Mouse (Mus musculus) heart, embryonic 15.5 days (tissue): Measurements from ENCODE around the gene Slc6a16. TPM values are rescaled to one million over a fixed set of nuclear protein-coding genes. Genes with fewer than 3 reads are reported as not detected.
A peak's percentile ranks its signal among the peaks of the same experiment; 100 is the strongest.

Experiments
- ATAC-seq: fragments of 200-750 bp; cut with Nextera tagmentation; replicated peaks from 2 replicates; pipeline ENCODE4 v1.8.0; 2017; ENCODE audit warnings: low read depth, moderate TSS enrichment; ENCODE audit not compliant: insufficient number of reproducible peaks, insufficient read depth, low FRiP score
- H3K27ac ChIP-seq: fragments of 300-500 bp; sonication (generic); 2 replicates; pipeline ENCODE4 v1.5.1; 2015; ENCODE audit warnings: mild to moderate bottlenecking, inconsistent platforms
- H3K27me3 ChIP-seq: fragments of 300-500 bp; sonication (generic); 2 replicates; pipeline ENCODE4 v1.6.1; 2015; ENCODE audit warnings: inconsistent platforms
- H3K36me3 ChIP-seq: fragments of 300-500 bp; sonication (generic); 2 replicates; pipeline ENCODE4 v1.6.1; 2015; ENCODE audit warnings: mild to moderate bottlenecking, inconsistent platforms
- H3K4me1 ChIP-seq: fragments of 300-500 bp; sonication (generic); replicated peaks from 2 replicates; pipeline ENCODE4 v1.6.1; 2015; ENCODE audit warnings: inconsistent platforms
- H3K4me2 ChIP-seq: fragments of 300-500 bp; sonication (generic); 2 replicates; pipeline ENCODE4 v1.6.1; 2015; ENCODE audit warnings: inconsistent platforms, mild to moderate bottlenecking, moderate library complexity
- H3K4me3 ChIP-seq: fragments of 300-500 bp; sonication (generic); 2 replicates; pipeline ENCODE4 v1.5.1; 2015; ENCODE audit warnings: mild to moderate bottlenecking, inconsistent platforms
- H3K9ac ChIP-seq: fragments of 300-500 bp; sonication (generic); 2 replicates; pipeline ENCODE4 v1.6.1; 2015; ENCODE audit warnings: mild to moderate bottlenecking, inconsistent platforms
- H3K9me3 ChIP-seq: fragments of 300-500 bp; sonication (generic); replicated peaks from 2 replicates; pipeline ENCODE4 v1.6.1; 2016; ENCODE audit warnings: inconsistent platforms
- WGBS: fragments of 180-500 bp; shearing (Covaris S2); methylation state at CpG from one replicate; pipeline ENCODE4 v1.1.7; 2015; ENCODE audit warnings: mixed read lengths; 5-methylcytosine and 5-hydroxymethylcytosine counted together
- polyA plus RNA-seq: library from polyadenylated mRNA; unstranded; fragments of >200 nt; fragmentation: Nextera tagmentation; extraction: Ambion mirVana; gene quantifications from 2 replicates; pipeline ENCODE4 v1.2.1, GENCODE M21; 2015

Gene Slc6a16
- polyA plus RNA-seq, 1 experiment from 2014 or later: 0.11 TPM

GRCm38 (mm10) chr7:45198961-45199360 lies 41.9 kb upstream of the Slc6a16 start:
- peaks cover 27% of the 10 kb centered on the region for H3K27me3 ChIP-seq
- no peak overlapping the region for H3K4me3 ChIP-seq
- no peak for ATAC-seq
- peaks cover 11% of the 10 kb centered on the region for H3K4me1 ChIP-seq
- no peak overlapping the region for H3K4me2 ChIP-seq
- H3K9ac ChIP-seq: no peak overlapping the region
- no peaks in the 10 kb centered on the region for H3K9me3 ChIP-seq
- 73% methylated on average over 11 of the region's 11 CpGs for WGBS
- H3K36me3 ChIP-seq: no peaks in the 10 kb centered on the region
- no peak overlapping the region for H3K27ac ChIP-seq

- Histone ChIP-seq H3K27me3 (0 out of 2 replicates have a peak, but pooled peaks cover 5% of the 10 kb centered on the region), H3K4me1 (peaks cover 6% of the 10 kb centered on the region; the same call in 1 of the 2 replicates), H3K4me2 (no peak overlapping the region), H3K9me3 (no peaks in the 10 kb centered on the region), H3K36me3 (no peaks in the 10 kb centered on the region), H3K9ac (no peak overlapping the region), H3K27ac (peak overlapping the region; percentile 31), H3K4me3 (no peak overlapping the region)
- 25% methylated on average over 9 of the region's 10 CpGs for WGBS
- no peak for ATAC-seq
These were observed 38.2 kb upstream of the Slc6a16 start for GRCm38 (mm10) chr7:45202654-45203053.

DNA sequence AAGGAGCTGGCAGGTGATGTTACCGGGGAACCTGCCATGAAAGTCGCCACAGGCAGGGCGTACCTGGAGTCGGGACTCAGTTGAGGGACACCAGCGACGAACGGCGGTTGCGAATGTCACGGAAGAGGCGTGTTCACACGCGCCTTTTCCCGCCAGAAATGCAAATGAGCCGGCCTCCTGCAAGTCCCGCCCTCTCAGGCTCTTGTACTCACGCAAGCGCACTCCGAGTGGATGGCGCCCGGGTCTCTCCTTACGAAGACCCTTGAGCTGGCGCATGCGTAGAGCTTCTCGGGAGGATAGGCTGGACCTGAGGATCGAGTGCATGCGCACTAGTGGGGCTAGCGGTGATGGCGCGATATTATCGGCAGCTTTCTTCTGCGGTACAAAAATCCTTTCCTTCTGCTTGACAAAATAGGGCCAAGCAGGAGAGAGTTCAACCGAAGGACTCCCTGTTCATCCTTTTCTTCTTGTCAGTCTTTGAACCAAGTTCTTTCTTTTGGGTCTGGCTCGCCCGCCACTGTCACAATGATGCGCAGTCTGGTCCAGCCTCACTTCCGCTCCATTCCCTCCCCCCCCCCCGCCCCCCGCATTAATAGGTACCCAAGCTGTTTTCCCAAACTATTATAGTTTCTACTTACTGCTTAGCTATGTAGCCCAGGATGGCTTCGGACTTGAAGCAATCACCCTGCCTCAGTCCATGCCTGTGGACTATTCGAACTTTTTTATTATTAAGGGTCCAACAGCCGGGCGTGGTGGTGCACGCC lies 36.3 kb upstream of the Slc6a16 start, which contains the start of gene Ccdc155:
Gene Ccdc155 (minus strand): TSS at position 513 of the 764 bp plus-strand sequence.
- peak within 1 kb of the TSS; percentile 64 for H3K4me2 ChIP-seq
- 8% methylated on average over 44 of the region's 44 CpGs for WGBS
- H3K4me1 ChIP-seq: peaks cover 4% of the 10 kb centered on the region; the same call in 1 of the 2 replicates
- ATAC-seq: peak; percentile 88
- H3K27ac ChIP-seq: no peak within 1 kb of the TSS
- no peaks in the 10 kb centered on the region for H3K9me3 ChIP-seq
- H3K9ac ChIP-seq: peak within 1 kb of the TSS; percentile 12; the same call in 1 of the 2 replicates
- no peaks in the 10 kb centered on the region for H3K27me3 ChIP-seq
- H3K4me3 ChIP-seq: peak within 1 kb of the TSS; percentile 49
- H3K36me3 ChIP-seq: no peaks in the 10 kb centered on the region

DNA sequence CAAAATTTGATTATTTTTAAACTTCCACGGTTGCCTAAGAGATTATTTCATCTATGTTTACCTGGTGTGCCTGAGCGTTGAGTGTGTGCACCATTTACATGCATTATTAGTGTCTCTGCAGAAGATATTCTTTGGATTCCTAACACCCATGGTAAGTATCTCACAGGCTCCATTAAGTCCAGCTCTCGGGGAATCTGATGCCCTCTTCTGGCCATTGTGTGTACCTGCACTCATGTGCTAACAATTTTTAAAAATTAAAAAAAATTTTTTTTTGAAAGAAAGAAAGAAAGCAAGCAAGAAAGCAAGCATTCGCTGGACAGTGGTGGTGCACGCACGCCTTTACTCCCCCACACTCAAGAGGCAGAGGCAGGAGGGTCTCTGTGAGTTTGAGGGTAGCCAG lies 32.6 kb upstream of the Slc6a16 start:
- 80% methylated on average over 6 of the region's 6 CpGs for WGBS
- no peaks in the 10 kb centered on the region for H3K9me3 ChIP-seq
- H3K27me3 ChIP-seq: peaks cover 26% of the 10 kb centered on the region
- H3K4me2 ChIP-seq: no peak overlapping the region
- no peak overlapping the region for H3K27ac ChIP-seq
- no peak overlapping the region for H3K4me3 ChIP-seq
- no peaks in the 10 kb centered on the region for H3K36me3 ChIP-seq
- H3K9ac ChIP-seq: no peak overlapping the region
- peaks cover 13% of the 10 kb centered on the region; the same call in 1 of the 2 replicates for H3K4me1 ChIP-seq
- ATAC-seq: no peak

DNA sequence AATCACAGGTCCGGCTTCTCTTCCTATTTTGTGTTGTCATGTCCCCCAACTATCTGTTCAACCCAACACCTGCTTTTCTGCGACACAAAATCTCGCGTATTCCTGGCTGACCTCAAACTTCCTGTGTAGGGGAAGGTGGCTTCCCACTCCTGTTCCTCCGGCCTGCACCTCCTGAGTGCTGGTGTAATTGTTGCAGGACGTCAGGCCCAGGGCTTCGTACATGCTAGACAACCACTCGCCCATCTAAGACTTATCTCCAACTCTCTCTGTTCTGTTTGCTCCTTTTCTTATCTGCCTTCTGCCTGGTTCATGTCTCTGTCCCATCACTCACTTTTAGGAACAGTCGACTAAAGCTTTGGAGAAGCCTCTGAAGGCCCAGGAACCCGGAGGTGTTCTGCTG lies 29.8 kb upstream of the Slc6a16 start:
- H3K4me3 ChIP-seq: 0 out of 2 replicates have a peak overlapping the region, but pooled peaks have one; percentile 16
- H3K27me3 ChIP-seq: peaks cover 26% of the 10 kb centered on the region
- H3K4me2 ChIP-seq: peak overlapping the region; percentile 52
- no peaks in the 10 kb centered on the region for H3K9me3 ChIP-seq
- no peak for ATAC-seq
- no peak overlapping the region for H3K9ac ChIP-seq
- no peak overlapping the region for H3K27ac ChIP-seq
- WGBS: 41% methylated on average over 10 of the region's 10 CpGs
- no peaks in the 10 kb centered on the region for H3K36me3 ChIP-seq
- H3K4me1 ChIP-seq: peaks cover 13% of the 10 kb centered on the region

GRCm38 (mm10) chr7:45211851-45212251 lies 29.0 kb upstream of the Slc6a16 start, which contains the start of gene Dkkl1:
Gene Dkkl1, minus strand, starts transcription at chr7:45212147.
- 5% methylated on average over 17 of the region's 17 CpGs for WGBS
- ATAC-seq: no peak
- no peak within 1 kb of the TSS; the same call in 1 of the 2 replicates for H3K9ac ChIP-seq

GRCm38 (mm10) chr7:45212356-45212755 lies 28.5 kb upstream of the Slc6a16 start:
- Histone ChIP-seq H3K27ac (no peak overlapping the region), H3K4me1 (peaks cover 22% of the 10 kb centered on the region), H3K9me3 (no peaks in the 10 kb centered on the region), H3K4me3 (no peak overlapping the region), H3K4me2 (no peak overlapping the region), H3K27me3 (peaks cover 26% of the 10 kb centered on the region), H3K36me3 (no peaks in the 10 kb centered on the region), H3K9ac (no peak overlapping the region)
- no peak for ATAC-seq
- WGBS: 72% methylated on average over 7 of the region's 7 CpGs

More at GRCm38 (mm10) chr7:45211851-45212251, 29.0 kb upstream of the Slc6a16 start, which contains the start of gene Dkkl1:
- Histone ChIP-seq H3K4me1 (peaks cover 17% of the 10 kb centered on the region), H3K27ac (no peak within 1 kb of the TSS), H3K36me3 (no peaks in the 10 kb centered on the region), H3K9me3 (no peaks in the 10 kb centered on the region), H3K27me3 (peaks cover 26% of the 10 kb centered on the region), H3K4me3 (peak within 1 kb of the TSS; percentile 16), H3K4me2 (peak within 1 kb of the TSS; percentile 52)

DNA sequence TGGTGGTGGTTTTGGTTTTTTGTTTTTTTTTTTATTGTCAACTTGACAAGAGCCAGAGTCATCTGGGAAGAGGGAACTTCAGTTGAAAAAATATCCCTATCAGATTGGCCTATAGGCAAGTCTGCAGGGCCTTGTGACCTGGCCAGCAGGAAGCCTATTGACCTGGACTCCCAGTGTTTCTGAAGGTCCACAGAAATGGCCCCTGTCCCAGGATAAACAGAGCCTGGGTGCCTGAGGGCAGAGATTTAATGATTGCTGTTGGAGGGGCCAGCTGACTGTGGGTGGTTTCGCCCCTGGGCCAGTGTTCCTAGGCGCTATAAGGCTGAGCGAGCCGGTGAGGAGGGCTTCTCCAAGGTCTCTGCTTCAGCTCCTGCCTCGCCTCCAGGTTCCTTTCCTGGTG lies 27.2 kb upstream of the Slc6a16 start:
- Histone ChIP-seq H3K9ac (no peak overlapping the region), H3K4me3 (no peak overlapping the region), H3K36me3 (peaks cover 11% of the 10 kb centered on the region; the same call in 1 of the 2 replicates), H3K4me2 (no peak overlapping the region), H3K4me1 (peaks cover 33% of the 10 kb centered on the region), H3K27me3 (peaks cover 26% of the 10 kb centered on the region), H3K9me3 (no peaks in the 10 kb centered on the region), H3K27ac (no peak overlapping the region)
- no peak for ATAC-seq
- 72% methylated on average over 5 of the region's 5 CpGs for WGBS

DNA sequence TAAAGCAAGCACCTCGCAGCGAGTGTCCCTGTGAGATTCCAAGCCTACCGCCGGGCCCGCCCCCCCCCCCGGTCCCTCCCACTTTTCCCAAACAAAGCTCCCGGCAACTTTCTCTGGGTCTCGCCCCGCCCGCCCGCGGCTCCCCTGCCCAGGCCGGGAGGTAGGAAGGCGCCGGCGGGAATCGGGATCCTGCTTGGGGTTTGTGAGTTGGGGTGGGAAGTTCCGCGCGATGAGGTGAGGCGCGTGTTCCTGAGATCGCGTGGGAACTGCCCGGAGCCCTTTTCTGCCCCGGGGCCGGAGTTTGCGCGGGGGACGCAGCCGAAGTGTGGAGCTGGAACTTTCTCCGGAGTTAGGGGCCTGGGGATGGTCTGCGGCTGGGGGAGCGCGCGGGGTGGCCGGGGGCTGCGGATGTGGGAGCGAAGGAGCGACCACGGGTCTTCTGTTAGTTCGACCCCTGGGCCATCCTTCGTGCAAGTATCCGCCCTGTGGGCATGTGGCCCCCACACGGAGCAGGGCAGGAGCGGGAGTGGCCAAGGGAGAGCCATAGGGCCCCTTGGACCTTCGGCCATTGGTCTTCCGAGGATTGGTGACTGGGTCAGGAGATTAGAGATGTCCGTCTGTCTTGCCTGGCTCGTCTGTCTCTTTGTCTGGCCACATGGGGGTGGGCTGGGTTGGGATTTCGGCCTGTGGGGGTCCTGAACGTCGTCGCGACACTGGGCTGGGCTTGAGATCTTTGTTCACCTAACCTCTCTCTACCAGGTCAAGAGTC lies 25.0 kb upstream of the Slc6a16 start, which contains the start of gene Tead2:
Gene Tead2 (plus strand): TSS at position 81 of the 769 bp plus-strand sequence.
- Histone ChIP-seq H3K4me3 (peak within 1 kb of the TSS; percentile 63), H3K4me1 (peaks cover 39% of the 10 kb centered on the region), H3K27me3 (peaks cover 15% of the 10 kb centered on the region), H3K36me3 (peaks cover 30% of the 10 kb centered on the region), H3K27ac (peak within 1 kb of the TSS; percentile 84), H3K9ac (peak within 1 kb of the TSS; percentile 84), H3K9me3 (no peaks in the 10 kb centered on the region), H3K4me2 (peak within 1 kb of the TSS; percentile 76)
- ATAC-seq: peak; percentile 65
- under 1% methylated on average over 55 of the region's 55 CpGs for WGBS

GRCm38 (mm10) chr7:45216442-45217183 lies 24.3 kb upstream of the Slc6a16 start:
- H3K27me3 ChIP-seq: peaks cover 8% of the 10 kb centered on the region
- H3K4me3 ChIP-seq: peak overlapping the region; percentile 63
- peak overlapping the region; percentile 76 for H3K4me2 ChIP-seq
- ATAC-seq: peak; percentile 87
- WGBS: 1% methylated on average over 13 of the region's 13 CpGs
- peak overlapping the region; percentile 84 for H3K9ac ChIP-seq
- peaks cover 38% of the 10 kb centered on the region for H3K36me3 ChIP-seq
- H3K27ac ChIP-seq: peak overlapping the region; percentile 84
- no peaks in the 10 kb centered on the region for H3K9me3 ChIP-seq
- H3K4me1 ChIP-seq: peaks cover 33% of the 10 kb centered on the region
